Mouse (Mus musculus) small intestine, adult 2 months (tissue): Measurements from ENCODE around the gene Vapb. TPM values are rescaled to one million over a fixed set of nuclear protein-coding genes. Genes with fewer than 3 reads are reported as not detected.
"Not testable (repeated sequence)": the region's sequence is repeated elsewhere in the genome, so short reads cannot be mapped to it uniquely, and the experiment has no call there.

Experiments
- H3K27ac ChIP-seq: fragments of 200-500 bp; 2 replicates; pipeline ENCODE4 v1.5.1; 2012; ENCODE audit warnings: low read depth, low read length, control low read depth, inconsistent platforms; ENCODE audit not compliant: insufficient read depth
- H3K27me3 ChIP-seq: fragments of 200-500 bp; 2 replicates; pipeline ENCODE4 v1.6.1; 2012; ENCODE audit warnings: mild to moderate bottlenecking, moderate library complexity, low read length, inconsistent platforms; ENCODE audit not compliant: control insufficient read depth, insufficient read depth
- H3K36me3 ChIP-seq: fragments of 200-500 bp; 2 replicates; pipeline ENCODE4 v1.6.1; 2012; ENCODE audit warnings: mild to moderate bottlenecking, low read length, control low read depth, inconsistent platforms; ENCODE audit not compliant: control insufficient read depth, insufficient read depth
- H3K4me1 ChIP-seq: fragments of 200-500 bp; 2 replicates; pipeline ENCODE4 v1.6.1; 2012; ENCODE audit warnings: low read length, inconsistent platforms, mixed read lengths; ENCODE audit not compliant: control insufficient read depth, insufficient read depth, insufficient read length
- H3K4me3 ChIP-seq: fragments of 200-500 bp; 2 replicates; pipeline ENCODE4 v1.5.1; 2012; ENCODE audit warnings: low read depth, mild to moderate bottlenecking, control low read depth, inconsistent platforms, low read length, moderate library complexity
- CTCF ChIP-seq: fragments of 200-500 bp; IDR thresholded peaks from 2 replicates; pipeline ENCODE4 v1.5.1; 2012; ENCODE audit warnings: low read depth, mild to moderate bottlenecking, control low read depth, inconsistent platforms, low read length, moderate library complexity, mixed read lengths; ENCODE audit not compliant: insufficient replicate concordance, insufficient read length; ENCODE audit errors: extremely low read depth
- POLR2A ChIP-seq: fragments of 200-500 bp; IDR thresholded peaks from 2 replicates; pipeline ENCODE4 v1.6.1; 2012; ENCODE audit warnings: low read depth, mild to moderate bottlenecking, control low read depth, inconsistent platforms, low read length, moderate library complexity
- WGBS: fragments of 180-500 bp; shearing (Covaris S2); methylation state at CpG from one replicate; pipeline ENCODE4 v1.1.7; 2018; 5-methylcytosine and 5-hydroxymethylcytosine counted together
- polyA plus RNA-seq: library from polyadenylated mRNA; depleted of rRNA; stranded (reverse); fragments of >200 nt; gene quantifications from 2 replicates; pipeline ENCODE4 v1.2.3, GENCODE M21; 2012

Vapb gene
- polyA plus RNA-seq, 1 experiment = 10.8 TPM

- WGBS = 79% methylated on average over 15 of the region's 15 CpGs
- TF ChIP-seq POLR2A (no peak), CTCF (no peak)
- H3K36me3 ChIP-seq = peaks cover 34% of the 10 kb centered on the region
- no peak overlapping the region for H3K27ac ChIP-seq
- no peaks in the 10 kb centered on the region for H3K27me3 ChIP-seq
- no peak overlapping the region for H3K4me3 ChIP-seq
- no peaks in the 10 kb centered on the region for H3K4me1 ChIP-seq
Measured at GRCm38 (mm10) chr2:173705827-173706551, 31.3 kb upstream of the Vapb start.

- H3K4me3 ChIP-seq, H3K27ac ChIP-seq, H3K27me3 ChIP-seq, H3K4me1 ChIP-seq: not testable (repeated sequence)
- H3K36me3 ChIP-seq = peaks cover 21% of the 10 kb centered on the region
Measured at GRCm38 (mm10) chr2:173707626-173708025, 29.7 kb upstream of the Vapb start.

- TF ChIP-seq CTCF (no peak), POLR2A (no peak)
- Histone ChIP-seq H3K36me3 (peaks cover 5% of the 10 kb centered on the region), H3K4me3 (no peak overlapping the region), H3K27ac (no peak overlapping the region), H3K4me1 (no peaks in the 10 kb centered on the region), H3K27me3 (no peaks in the 10 kb centered on the region)
- 66% methylated on average over 6 of the region's 6 CpGs for WGBS
Measured at GRCm38 (mm10) chr2:173710193-173710592, 27.1 kb upstream of the Vapb start.

GRCm38 (mm10) chr2:173712656-173713055 is 24.7 kb upstream of the Vapb start:
- peaks cover 1% of the 10 kb centered on the region; the same call in 1 of the 2 replicates for H3K36me3 ChIP-seq
- no peak overlapping the region for H3K4me3 ChIP-seq
- no peaks in the 10 kb centered on the region for H3K4me1 ChIP-seq
- H3K27ac ChIP-seq = no peak overlapping the region
- H3K27me3 ChIP-seq = no peaks in the 10 kb centered on the region
- TF ChIP-seq POLR2A = no peak
- no peak for TF ChIP-seq CTCF
- 40% methylated on average over 10 of the region's 10 CpGs for WGBS

GRCm38 (mm10) chr2:173713241-173713640 is 24.1 kb upstream of the Vapb start:
- Histone ChIP-seq H3K4me3 (no peak overlapping the region), H3K4me1 (no peaks in the 10 kb centered on the region), H3K27ac (no peak overlapping the region), H3K36me3 (peaks cover 1% of the 10 kb centered on the region; the same call in 1 of the 2 replicates), H3K27me3 (no peaks in the 10 kb centered on the region)
- no peak for TF ChIP-seq CTCF
- no peak for TF ChIP-seq POLR2A
- WGBS = 84% methylated on average over 4 of the region's 4 CpGs

GRCm38 (mm10) chr2:173714620-173715218 is 22.6 kb upstream of the Vapb start:
- Histone ChIP-seq H3K4me3 (no peak overlapping the region), H3K36me3 (no peaks in the 10 kb centered on the region), H3K4me1 (no peaks in the 10 kb centered on the region), H3K27ac (no peak overlapping the region), H3K27me3 (no peaks in the 10 kb centered on the region)
- no peak for TF ChIP-seq POLR2A
- TF ChIP-seq CTCF = no peak
- 56% methylated on average over 8 of the region's 8 CpGs for WGBS

- H3K27ac ChIP-seq = no peak overlapping the region
- no peaks in the 10 kb centered on the region for H3K4me1 ChIP-seq
- H3K27me3 ChIP-seq = no peaks in the 10 kb centered on the region
- no peak overlapping the region for H3K4me3 ChIP-seq
- no peaks in the 10 kb centered on the region for H3K36me3 ChIP-seq
- no peak for TF ChIP-seq CTCF
- TF ChIP-seq POLR2A = no peak
- 86% methylated on average over 5 of the region's 5 CpGs for WGBS
Measured at GRCm38 (mm10) chr2:173716966-173717365, 20.3 kb upstream of the Vapb start.

- not testable (repeated sequence) for H3K36me3 ChIP-seq, H3K27ac ChIP-seq, H3K27me3 ChIP-seq, H3K4me3 ChIP-seq, H3K4me1 ChIP-seq
- 89% methylated on average over 6 of the region's 7 CpGs for WGBS
Measured at GRCm38 (mm10) chr2:173719115-173719514, 18.2 kb upstream of the Vapb start, which contains the start of gene 1700010B08Rik. Gene 1700010B08Rik, plus strand, starts transcription at chr2:173719415.
